Mouse (Mus musculus): Measurements from ENCODE around the gene C530008M17Rik. TPM values are rescaled to one million over a fixed set of nuclear protein-coding genes. Genes with fewer than 3 reads are reported as not detected.

Gene C530008M17Rik
- total RNA-seq (2014; rRNA removed) (68.7 and 86.2 TPM in 2 replicates), polyA plus RNA-seq (2015; fragmentation: Nextera tagmentation; extraction: Ambion mirVana) (39.3 and 59.3 TPM in 2 replicates)

DNA sequence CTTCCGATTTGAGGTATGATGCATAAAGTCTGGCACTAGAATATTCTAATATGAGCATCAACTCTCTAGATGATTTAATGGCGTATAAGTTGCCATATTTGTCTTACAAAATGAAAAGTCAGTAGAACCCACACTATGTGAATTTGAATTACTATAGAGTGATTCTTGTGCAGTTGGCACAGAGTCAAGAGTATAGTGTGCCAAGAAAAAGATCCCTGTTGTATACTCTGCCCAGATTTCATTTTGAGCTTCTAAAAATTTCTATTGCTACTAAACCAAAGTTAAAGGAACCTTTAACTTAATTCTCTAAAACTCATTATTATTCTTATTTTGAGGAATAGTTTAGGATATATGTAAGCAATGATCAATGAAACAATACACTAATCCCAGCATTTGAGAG is at the start of gene C530008M17Rik:
Gene C530008M17Rik (plus strand): TSS at position 301 of the 400 bp plus-strand sequence.
- H3K9ac ChIP-seq (replicated peaks; ENCODE audit: low read length, poor library complexity, severe bottlenecking): peak within 1 kb of the TSS; percentile 98

DNA sequence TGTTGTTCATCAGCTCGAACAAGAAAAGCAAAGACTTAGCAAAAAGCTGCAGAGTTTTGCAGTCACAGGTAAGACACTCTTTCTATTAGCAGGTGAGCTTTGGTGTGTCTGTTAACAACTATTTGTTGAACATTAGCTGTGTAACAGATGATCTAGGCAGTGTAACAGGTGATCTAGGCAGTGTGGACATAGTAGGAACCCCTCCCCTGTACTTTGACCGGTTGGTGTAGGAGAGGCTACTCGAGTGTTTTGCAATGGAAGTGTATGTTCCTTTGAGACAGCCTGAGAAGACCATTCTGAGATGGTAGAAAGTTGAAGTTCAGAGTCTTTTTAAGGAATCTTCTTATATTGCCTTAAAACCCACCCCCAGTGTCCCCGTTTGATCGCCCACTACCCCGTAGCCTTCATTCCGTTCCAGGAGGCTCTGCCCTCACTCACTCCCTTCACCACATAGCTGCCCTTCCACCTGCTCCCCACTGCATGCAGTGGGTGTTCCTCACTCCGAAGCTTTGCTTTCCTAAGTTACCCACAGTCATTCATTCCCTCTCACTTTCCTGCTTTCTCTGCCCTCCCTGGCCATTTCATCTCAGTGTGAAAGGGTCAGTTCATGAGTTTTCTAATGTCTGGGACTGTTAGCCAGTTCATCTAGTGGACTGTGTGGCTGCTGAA is 46.5 kb upstream of the C530008M17Rik start:
- Histone ChIP-seq H3K4me1 (ENCODE audit: insufficient read depth, low read length) (no peaks in the 10 kb centered on the region), H3K27ac (ENCODE audit: low read depth, low read length) (no peak overlapping the region), H3K36me3 (ENCODE audit: insufficient read depth, low read length) (peaks cover 25% of the 10 kb centered on the region), H3K9me3 (ENCODE audit: low read length) (no peaks in the 10 kb centered on the region), H3K4me2 (ENCODE audit: low read depth, low read length, poor library complexity, severe bottlenecking) (no peak overlapping the region), H3K27me3 (ENCODE audit: insufficient read depth, low read length) (no peaks in the 10 kb centered on the region), H3K4me3 (ENCODE audit: low read depth, low read length) (no peak overlapping the region), H3K9ac (replicated peaks; ENCODE audit: low read length, poor library complexity, severe bottlenecking) (no peak overlapping the region)
- 94% methylated on average over 8 of the region's 8 CpGs for WGBS
- ATAC-seq (ENCODE audit: low FRiP score) (no peak), DNase-seq (ENCODE audit: low spot score) (no peak)
- no peak for TF ChIP-seq CTCF (IDR thresholded peaks at IDR 0.05)

More for the DNA sequence above, at the start of gene C530008M17Rik:
- Histone ChIP-seq H3K4me2 (ENCODE audit: low read depth, low read length, poor library complexity, severe bottlenecking) (peak within 1 kb of the TSS; percentile 82), H3K36me3 (ENCODE audit: insufficient read depth, low read length) (no peaks in the 10 kb centered on the region), H3K4me3 (ENCODE audit: low read depth, low read length) (peak within 1 kb of the TSS; percentile 93), H3K27me3 (ENCODE audit: insufficient read depth, low read length) (no peaks in the 10 kb centered on the region), H3K4me1 (ENCODE audit: insufficient read depth, low read length) (0 out of 2 replicates have a peak, but pooled peaks cover 4% of the 10 kb centered on the region), H3K9me3 (ENCODE audit: low read length) (no peaks in the 10 kb centered on the region), H3K27ac (ENCODE audit: low read depth, low read length) (peak within 1 kb of the TSS; percentile 97)
- WGBS: 83% methylated on average over 2 of the region's 2 CpGs
- DNase-seq (ENCODE audit: low spot score): no peak
- no peak for ATAC-seq (ENCODE audit: low FRiP score)
- TF ChIP-seq CTCF (IDR thresholded peaks at IDR 0.05): no peak

DNA sequence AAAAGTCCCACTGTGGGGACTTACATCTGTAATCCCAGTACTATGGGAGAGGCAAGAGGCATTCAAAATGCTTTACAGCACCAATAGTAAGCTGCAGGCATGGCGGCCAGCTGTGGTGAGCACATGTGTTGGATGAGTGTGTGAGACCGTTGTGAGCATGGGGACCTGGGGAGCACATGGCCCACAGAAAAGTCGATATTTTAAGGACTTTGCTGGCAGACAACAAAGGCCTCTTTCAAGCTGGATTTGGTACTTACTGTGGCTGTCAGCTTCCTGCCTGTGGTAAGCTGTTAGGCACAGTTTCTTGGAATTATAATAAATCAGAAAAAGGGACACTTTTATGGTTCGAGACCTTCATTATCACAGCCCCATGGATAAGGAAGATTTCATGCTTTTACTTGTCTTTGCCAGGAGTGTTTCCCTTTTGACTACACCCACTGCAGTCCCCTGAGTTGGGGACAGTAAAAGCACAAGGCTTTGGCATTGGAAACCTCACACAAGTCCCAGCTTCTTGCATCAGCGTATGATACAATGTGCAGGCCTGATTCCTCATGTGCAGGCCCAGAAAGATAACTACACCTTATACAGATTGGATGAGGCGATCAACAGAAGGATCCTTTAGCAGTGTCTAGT is 43.3 kb upstream of the C530008M17Rik start:
- no peak overlapping the region for H3K4me2 ChIP-seq (ENCODE audit: low read depth, low read length, poor library complexity, severe bottlenecking)
- H3K4me1 ChIP-seq (ENCODE audit: insufficient read depth, low read length): no peaks in the 10 kb centered on the region
- H3K9ac ChIP-seq (replicated peaks; ENCODE audit: low read length, poor library complexity, severe bottlenecking): no peak overlapping the region
- H3K36me3 ChIP-seq (ENCODE audit: insufficient read depth, low read length): peaks cover 17% of the 10 kb centered on the region
- TF ChIP-seq CTCF (IDR thresholded peaks at IDR 0.05): no peak
- no peak overlapping the region for H3K27ac ChIP-seq (ENCODE audit: low read depth, low read length)
- no peak for ATAC-seq (ENCODE audit: low FRiP score)
- no peaks in the 10 kb centered on the region for H3K9me3 ChIP-seq (ENCODE audit: low read length)
- DNase-seq (ENCODE audit: low spot score): no peak
- no peak overlapping the region for H3K4me3 ChIP-seq (ENCODE audit: low read depth, low read length)
- 90% methylated on average over 6 of the region's 6 CpGs for WGBS
- H3K27me3 ChIP-seq (ENCODE audit: insufficient read depth, low read length): no peaks in the 10 kb centered on the region

DNA sequence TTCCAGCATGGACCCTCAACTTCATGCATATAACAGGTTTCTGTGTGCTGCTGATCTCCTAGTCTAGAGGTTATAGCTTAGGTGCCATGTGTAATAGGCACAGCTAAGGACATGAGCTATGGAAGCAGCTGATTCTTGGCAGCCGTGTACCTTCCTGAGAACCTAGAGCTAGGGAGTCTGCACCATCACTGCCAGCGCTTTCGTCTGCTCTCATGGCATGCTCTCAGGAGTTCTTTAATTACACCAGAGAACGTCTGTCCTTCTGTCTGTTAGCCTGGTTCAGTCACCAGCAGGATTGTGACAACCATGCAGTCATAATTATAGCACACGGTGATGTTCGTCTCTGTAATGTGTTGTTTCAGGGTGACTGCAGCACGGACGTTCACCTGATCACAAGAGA is 41.0 kb upstream of the C530008M17Rik start:
- TF ChIP-seq CTCF (IDR thresholded peaks at IDR 0.05): no peak
- no peak overlapping the region for H3K27ac ChIP-seq (ENCODE audit: low read depth, low read length)
- H3K4me2 ChIP-seq (ENCODE audit: low read depth, low read length, poor library complexity, severe bottlenecking): no peak overlapping the region
- no peak for DNase-seq (ENCODE audit: low spot score)
- no peak overlapping the region for H3K9ac ChIP-seq (replicated peaks; ENCODE audit: low read length, poor library complexity, severe bottlenecking)
- WGBS: 90% methylated on average over 8 of the region's 8 CpGs
- H3K4me1 ChIP-seq (ENCODE audit: insufficient read depth, low read length): no peaks in the 10 kb centered on the region
- H3K4me3 ChIP-seq (ENCODE audit: low read depth, low read length): no peak overlapping the region
- H3K36me3 ChIP-seq (ENCODE audit: insufficient read depth, low read length): peaks cover 29% of the 10 kb centered on the region
- no peak for ATAC-seq (ENCODE audit: low FRiP score)
- no peaks in the 10 kb centered on the region for H3K9me3 ChIP-seq (ENCODE audit: low read length)
- no peaks in the 10 kb centered on the region for H3K27me3 ChIP-seq (ENCODE audit: insufficient read depth, low read length)

DNA sequence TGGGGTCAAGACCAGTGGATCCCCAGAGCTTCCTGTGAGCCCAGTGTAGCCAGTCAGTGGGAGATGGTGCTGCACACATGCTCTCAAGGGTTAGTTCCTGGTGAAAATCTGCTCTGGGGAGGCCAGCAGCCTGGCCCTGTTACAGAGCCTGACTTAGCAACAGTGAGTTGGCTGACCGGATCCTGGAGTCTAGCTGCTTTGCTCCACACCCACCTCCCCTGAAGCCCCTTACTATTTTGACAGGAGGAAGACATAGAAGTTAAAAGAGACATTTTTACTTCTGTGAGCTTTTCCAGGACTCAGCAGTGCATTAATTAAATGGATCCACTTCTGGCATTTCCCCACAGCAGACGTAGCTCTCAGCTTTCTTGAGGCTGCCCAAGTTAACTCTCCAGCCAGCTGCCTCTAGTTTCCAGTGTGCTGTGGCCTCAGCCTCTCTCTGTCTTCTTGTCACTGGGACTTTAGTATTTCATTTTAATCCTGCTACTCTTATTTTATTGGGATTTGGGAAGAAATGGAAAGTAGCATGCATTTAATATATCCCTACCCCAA is 40.0 kb upstream of the C530008M17Rik start:
- H3K4me2 ChIP-seq (ENCODE audit: low read depth, low read length, poor library complexity, severe bottlenecking): no peak overlapping the region
- 86% methylated on average over 2 of the region's 2 CpGs for whole genome bisulfite sequencing
- no peak overlapping the region for H3K9ac ChIP-seq (replicated peaks; ENCODE audit: low read length, poor library complexity, severe bottlenecking)
- H3K27ac ChIP-seq (ENCODE audit: low read depth, low read length): no peak overlapping the region
- H3K9me3 ChIP-seq (ENCODE audit: low read length): no peaks in the 10 kb centered on the region
- DNase-seq (ENCODE audit: low spot score) (no peak), ATAC-seq (ENCODE audit: low FRiP score) (no peak)
- peaks cover 29% of the 10 kb centered on the region for H3K36me3 ChIP-seq (ENCODE audit: insufficient read depth, low read length)
- H3K4me1 ChIP-seq (ENCODE audit: insufficient read depth, low read length): no peaks in the 10 kb centered on the region
- TF ChIP-seq CTCF (IDR thresholded peaks at IDR 0.05): no peak
- no peak overlapping the region for H3K4me3 ChIP-seq (ENCODE audit: low read depth, low read length)
- no peaks in the 10 kb centered on the region for H3K27me3 ChIP-seq (ENCODE audit: insufficient read depth, low read length)

DNA sequence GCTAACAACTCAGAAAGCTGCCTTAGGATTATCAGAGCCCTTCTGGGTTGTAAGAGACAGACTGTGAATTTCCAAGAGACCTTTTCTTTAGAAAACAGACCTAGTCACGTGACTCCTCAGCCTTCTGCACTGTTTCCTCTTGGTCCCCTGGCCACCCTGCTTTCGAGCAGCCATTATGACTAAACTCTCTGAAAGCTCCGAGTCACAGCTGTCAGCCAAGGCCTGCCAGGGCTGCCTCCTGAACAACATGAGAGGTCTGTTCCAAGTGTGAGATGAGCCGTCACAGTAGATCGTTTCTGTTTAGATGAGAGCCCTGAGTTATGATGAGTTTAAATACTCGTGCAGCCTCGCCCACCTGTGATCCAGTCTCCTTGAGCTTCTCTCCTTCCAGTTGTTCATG is 37.6 kb upstream of the C530008M17Rik start:
- H3K27ac ChIP-seq (ENCODE audit: low read depth, low read length): no peak overlapping the region
- peak; percentile 26 for DNase-seq (ENCODE audit: low spot score)
- TF ChIP-seq CTCF (IDR thresholded peaks at IDR 0.05): no peak
- no peaks in the 10 kb centered on the region for H3K4me1 ChIP-seq (ENCODE audit: insufficient read depth, low read length)
- no peak overlapping the region for H3K4me3 ChIP-seq (ENCODE audit: low read depth, low read length)
- H3K4me2 ChIP-seq (ENCODE audit: low read depth, low read length, poor library complexity, severe bottlenecking): no peak overlapping the region
- no peaks in the 10 kb centered on the region for H3K27me3 ChIP-seq (ENCODE audit: insufficient read depth, low read length)
- H3K9ac ChIP-seq (replicated peaks; ENCODE audit: low read length, poor library complexity, severe bottlenecking): no peak overlapping the region
- H3K36me3 ChIP-seq (ENCODE audit: insufficient read depth, low read length): peaks cover 30% of the 10 kb centered on the region
- ATAC-seq (ENCODE audit: low FRiP score): no peak
- WGBS: 90% methylated on average over 7 of the region's 7 CpGs
- H3K9me3 ChIP-seq (ENCODE audit: low read length): no peaks in the 10 kb centered on the region
